Mouse (Mus musculus): ENCODE measurements around the gene Ankrd6. TPM values are rescaled to one million over a fixed set of nuclear protein-coding genes. Genes with fewer than 3 reads are reported as not detected.

The Ankrd6 gene
- polyA plus RNA-seq, 1 experiment from 2014 or later = 20.1 TPM

DNA sequence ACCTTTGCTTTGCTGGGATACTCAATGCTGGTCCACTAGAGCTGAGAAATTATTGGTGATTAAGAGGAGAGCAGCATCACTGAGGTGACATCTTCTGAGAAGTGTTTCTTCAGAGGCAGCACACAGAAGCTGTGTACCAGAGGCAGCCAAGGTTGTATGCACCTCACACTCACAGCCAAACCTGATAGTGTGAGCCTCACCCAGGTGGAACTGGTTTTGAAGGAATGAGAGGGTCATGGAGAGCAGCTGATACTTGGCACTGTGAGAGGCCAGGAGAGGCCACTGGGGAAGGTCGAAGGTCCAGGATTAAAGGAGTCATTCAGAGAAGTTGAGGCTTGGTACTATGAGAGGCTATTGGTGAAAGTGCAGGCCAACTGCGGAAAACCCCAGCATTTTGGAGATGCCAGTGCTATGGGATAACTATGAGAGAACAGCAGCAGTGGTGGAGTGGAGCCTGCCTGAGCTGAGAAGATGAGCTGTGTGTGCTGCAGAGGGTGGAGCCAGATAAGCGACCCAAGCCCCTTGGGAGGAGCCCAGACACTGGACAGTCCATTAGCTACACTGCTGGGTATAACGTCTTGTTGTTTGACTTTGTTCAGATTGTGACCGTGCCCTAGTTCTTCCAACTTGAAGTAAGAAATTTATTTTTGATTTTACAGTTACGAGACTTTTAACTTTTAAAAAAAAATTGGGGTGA, 33.8 kb downstream of the Ankrd6 start:
- Histone ChIP-seq H3K9ac (no peak overlapping the region), H3K27ac (replicated peaks) (peak overlapping the region; percentile 59; the same call in 1 of the 2 replicates), H3K36me3 (no peaks in the 10 kb centered on the region), H3K4me2 (no peak overlapping the region), H3K4me3 (no peak overlapping the region), H3K9me3 (no peaks in the 10 kb centered on the region), H3K27me3 (no peaks in the 10 kb centered on the region), H3K4me1 (replicated peaks) (peaks cover 42% of the 10 kb centered on the region)
- ATAC-seq (ENCODE audit: low read depth) = no peak
- WGBS = 59% methylated on average over 6 of the region's 6 CpGs

- peak overlapping the region; percentile 59 for H3K27ac ChIP-seq (replicated peaks)
- peak overlapping the region; percentile 9; the same call in 1 of the 2 replicates for H3K4me2 ChIP-seq
- H3K36me3 ChIP-seq = no peaks in the 10 kb centered on the region
- peak; percentile 84 for ATAC-seq (ENCODE audit: low read depth)
- WGBS = 14% methylated on average over 8 of the region's 8 CpGs
- no peak overlapping the region for H3K4me3 ChIP-seq
- H3K9me3 ChIP-seq = no peaks in the 10 kb centered on the region
- no peaks in the 10 kb centered on the region for H3K27me3 ChIP-seq
- H3K9ac ChIP-seq = peak overlapping the region; percentile 28; the same call in 1 of the 2 replicates
- H3K4me1 ChIP-seq (replicated peaks) = peaks cover 40% of the 10 kb centered on the region
Observed at GRCm38 (mm10) chr4:32915928-32916327, 34.7 kb downstream of the Ankrd6 start.

GRCm38 (mm10) chr4:32909996-32910395, 40.6 kb downstream of the Ankrd6 start:
- ATAC-seq (ENCODE audit: low read depth) = no peak

GRCm38 (mm10) chr4:32909241-32909979, 41.2 kb downstream of the Ankrd6 start:
- H3K36me3 ChIP-seq = no peaks in the 10 kb centered on the region
- H3K27me3 ChIP-seq = no peaks in the 10 kb centered on the region
- H3K9me3 ChIP-seq = no peaks in the 10 kb centered on the region
- H3K4me2 ChIP-seq = no peak overlapping the region
- H3K4me1 ChIP-seq (replicated peaks) = peaks cover 19% of the 10 kb centered on the region; the same call in 1 of the 2 replicates
- 79% methylated on average over 3 of the region's 3 CpGs for WGBS
- ATAC-seq (ENCODE audit: low read depth) = no peak
- no peak overlapping the region for H3K9ac ChIP-seq
- no peak overlapping the region for H3K4me3 ChIP-seq
- H3K27ac ChIP-seq (replicated peaks) = no peak overlapping the region

More at GRCm38 (mm10) chr4:32909996-32910395, 40.6 kb downstream of the Ankrd6 start:
- Histone ChIP-seq H3K36me3 (no peaks in the 10 kb centered on the region), H3K27me3 (no peaks in the 10 kb centered on the region), H3K9ac (no peak overlapping the region), H3K9me3 (no peaks in the 10 kb centered on the region), H3K4me3 (no peak overlapping the region), H3K27ac (replicated peaks) (no peak overlapping the region), H3K4me1 (replicated peaks) (peaks cover 19% of the 10 kb centered on the region; the same call in 1 of the 2 replicates), H3K4me2 (no peak overlapping the region)
- 97% methylated on average over 1 of the region's 1 CpGs for WGBS

- H3K4me2 ChIP-seq = no peak overlapping the region
- WGBS = 93% methylated on average over 3 of the region's 3 CpGs
- H3K9ac ChIP-seq = no peak overlapping the region
- ATAC-seq (ENCODE audit: low read depth) = no peak
- H3K36me3 ChIP-seq = no peaks in the 10 kb centered on the region
- no peaks in the 10 kb centered on the region for H3K27me3 ChIP-seq
- H3K9me3 ChIP-seq = no peaks in the 10 kb centered on the region
- H3K4me3 ChIP-seq = no peak overlapping the region
- no peak overlapping the region for H3K27ac ChIP-seq (replicated peaks)
- peaks cover 19% of the 10 kb centered on the region; the same call in 1 of the 2 replicates for H3K4me1 ChIP-seq (replicated peaks)
Observed at GRCm38 (mm10) chr4:32907631-32908030, 43.0 kb downstream of the Ankrd6 start.

DNA sequence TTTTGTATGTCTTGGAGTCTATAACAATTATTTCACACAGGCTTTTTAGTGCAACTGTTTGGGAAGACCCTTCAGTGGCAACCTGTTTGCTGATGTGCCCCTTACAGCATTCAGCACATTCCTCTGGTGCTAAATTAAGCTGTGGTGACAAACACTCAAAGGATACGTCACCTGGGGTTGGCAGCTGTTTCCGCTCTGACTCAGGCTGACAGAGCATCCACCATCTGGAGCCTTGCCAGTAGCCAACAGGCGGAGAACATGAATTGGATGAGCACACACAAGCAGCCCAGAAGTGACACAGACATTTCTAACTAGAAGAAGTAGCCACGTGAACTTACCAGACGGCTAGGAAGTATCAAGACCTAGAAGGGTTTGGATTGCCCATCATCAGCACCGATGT, 44.0 kb downstream of the Ankrd6 start:
- Histone ChIP-seq H3K27me3 (no peaks in the 10 kb centered on the region), H3K36me3 (no peaks in the 10 kb centered on the region), H3K4me2 (no peak overlapping the region), H3K9ac (no peak overlapping the region), H3K9me3 (no peaks in the 10 kb centered on the region), H3K27ac (replicated peaks) (no peak overlapping the region), H3K4me1 (replicated peaks) (peaks cover 16% of the 10 kb centered on the region; the same call in 1 of the 2 replicates), H3K4me3 (no peak overlapping the region)
- ATAC-seq (ENCODE audit: low read depth) = no peak; the same call in 1 of the 2 replicates
- 56% methylated on average over 6 of the region's 6 CpGs for WGBS

DNA sequence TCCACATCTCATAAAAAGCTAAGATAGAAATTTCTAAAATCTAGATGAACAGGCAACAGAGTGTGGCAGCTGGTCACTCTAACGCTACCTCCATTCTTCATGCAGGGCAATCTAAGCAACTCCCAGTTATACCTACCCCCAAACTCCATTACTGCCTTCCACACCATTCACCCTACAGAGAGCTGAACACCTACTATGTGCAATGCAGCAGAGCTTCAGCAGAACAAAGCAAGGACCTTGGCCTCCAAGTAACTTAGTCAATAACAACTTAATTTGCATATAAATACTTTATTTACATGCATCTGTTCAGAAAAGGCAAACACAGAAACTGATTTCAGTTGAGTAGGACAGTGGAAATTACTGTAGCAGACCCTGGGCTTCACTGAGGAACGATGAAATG, 44.7 kb downstream of the Ankrd6 start:
- WGBS = 93% methylated on average over 2 of the region's 2 CpGs

GRCm38 (mm10) chr4:32905381-32905780, 45.3 kb downstream of the Ankrd6 start:
- Histone ChIP-seq H3K27ac (replicated peaks) (no peak overlapping the region), H3K9me3 (no peaks in the 10 kb centered on the region), H3K27me3 (no peaks in the 10 kb centered on the region), H3K4me2 (no peak overlapping the region), H3K4me1 (replicated peaks) (peaks cover 16% of the 10 kb centered on the region; the same call in 1 of the 2 replicates), H3K4me3 (no peak overlapping the region), H3K9ac (no peak overlapping the region), H3K36me3 (no peaks in the 10 kb centered on the region)
- no peak for ATAC-seq (ENCODE audit: low read depth)
- whole genome bisulfite sequencing = 78% methylated on average over 2 of the region's 2 CpGs

More for the DNA sequence above, 44.7 kb downstream of the Ankrd6 start:
- Histone ChIP-seq H3K9me3 (no peaks in the 10 kb centered on the region), H3K36me3 (no peaks in the 10 kb centered on the region), H3K9ac (no peak overlapping the region), H3K27ac (replicated peaks) (no peak overlapping the region), H3K27me3 (no peaks in the 10 kb centered on the region), H3K4me3 (no peak overlapping the region), H3K4me1 (replicated peaks) (peaks cover 16% of the 10 kb centered on the region; the same call in 1 of the 2 replicates), H3K4me2 (no peak overlapping the region)
- ATAC-seq (ENCODE audit: low read depth) = no peak

DNA sequence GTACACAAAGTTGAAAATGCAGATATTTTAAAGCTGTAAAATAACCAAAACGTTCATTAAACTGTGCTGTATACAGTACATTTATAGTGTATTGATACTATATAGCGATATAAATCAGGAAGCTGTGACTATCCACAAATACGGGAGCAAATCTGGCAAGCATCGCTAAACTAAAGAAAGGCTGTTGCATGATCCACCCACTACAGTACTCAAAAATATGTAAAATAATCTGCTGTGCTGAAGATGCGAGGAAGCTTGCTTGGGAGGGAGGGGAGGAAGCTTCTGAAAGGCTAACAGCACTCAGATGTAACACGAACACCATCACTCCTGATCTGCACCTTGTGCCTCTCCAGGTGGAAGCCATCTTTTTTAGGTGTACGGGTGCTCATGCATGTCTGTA, 46.8 kb downstream of the Ankrd6 start:
- WGBS = 90% methylated on average over 7 of the region's 7 CpGs
- ATAC-seq (ENCODE audit: low read depth) = no peak
- no peak overlapping the region for H3K27ac ChIP-seq (replicated peaks)
- no peak overlapping the region for H3K9ac ChIP-seq
- no peak overlapping the region for H3K4me3 ChIP-seq
- H3K9me3 ChIP-seq = no peaks in the 10 kb centered on the region
- peaks cover 16% of the 10 kb centered on the region for H3K4me1 ChIP-seq (replicated peaks)
- H3K4me2 ChIP-seq = no peak overlapping the region
- H3K36me3 ChIP-seq = no peaks in the 10 kb centered on the region
- no peaks in the 10 kb centered on the region for H3K27me3 ChIP-seq

- 35% methylated on average over 4 of the region's 4 CpGs for WGBS
- Histone ChIP-seq H3K4me3 (no peak overlapping the region), H3K9ac (no peak overlapping the region), H3K4me2 (no peak overlapping the region), H3K27ac (replicated peaks) (no peak overlapping the region), H3K27me3 (no peaks in the 10 kb centered on the region), H3K4me1 (replicated peaks) (no peaks in the 10 kb centered on the region; the same call in 1 of the 2 replicates), H3K36me3 (peaks cover 6% of the 10 kb centered on the region), H3K9me3 (peaks cover 12% of the 10 kb centered on the region; the same call in 1 of the 2 replicates)
- ATAC-seq (ENCODE audit: low read depth) = no peak
Observed at GRCm38 (mm10) chr4:32899051-32899450, 51.6 kb downstream of the Ankrd6 start.

DNA sequence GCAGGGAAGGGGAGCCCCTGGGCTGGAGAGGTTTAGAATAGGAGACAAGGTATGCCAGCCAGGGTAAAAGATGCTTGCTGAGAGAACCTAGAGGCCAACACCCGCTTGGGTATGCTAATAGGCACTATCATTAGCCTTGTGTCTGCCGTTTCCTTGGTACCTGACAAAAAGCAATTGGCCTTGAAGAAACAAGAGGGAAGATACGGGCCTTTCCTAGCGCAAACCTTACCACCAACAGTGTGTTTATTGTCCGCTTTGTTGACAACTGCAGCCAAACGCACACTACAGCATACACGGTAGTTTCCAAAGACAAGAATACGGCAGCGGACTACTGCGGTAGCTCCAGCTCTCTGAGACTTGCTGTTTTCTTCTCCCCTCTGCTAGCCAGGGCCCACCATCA, 59.3 kb downstream of the Ankrd6 start:
- Histone ChIP-seq H3K9me3 (peaks cover 21% of the 10 kb centered on the region), H3K4me2 (no peak overlapping the region), H3K4me3 (no peak overlapping the region), H3K4me1 (replicated peaks) (peaks cover 22% of the 10 kb centered on the region), H3K36me3 (peaks cover 6% of the 10 kb centered on the region), H3K27ac (replicated peaks) (no peak overlapping the region), H3K27me3 (peaks cover 15% of the 10 kb centered on the region), H3K9ac (no peak overlapping the region)
- WGBS = 57% methylated on average over 10 of the region's 10 CpGs
- no peak for ATAC-seq (ENCODE audit: low read depth)

- peaks cover 20% of the 10 kb centered on the region for H3K27me3 ChIP-seq
- H3K4me3 ChIP-seq = no peak overlapping the region
- no peak overlapping the region for H3K9ac ChIP-seq
- peaks cover 21% of the 10 kb centered on the region for H3K9me3 ChIP-seq
- H3K4me1 ChIP-seq (replicated peaks) = peaks cover 22% of the 10 kb centered on the region
- H3K36me3 ChIP-seq = peaks cover 6% of the 10 kb centered on the region
- whole genome bisulfite sequencing = 71% methylated on average over 5 of the region's 5 CpGs
- no peak for ATAC-seq (ENCODE audit: low read depth)
- no peak overlapping the region for H3K4me2 ChIP-seq
- no peak overlapping the region for H3K27ac ChIP-seq (replicated peaks)
Observed at GRCm38 (mm10) chr4:32890735-32891098, 59.9 kb downstream of the Ankrd6 start.
